Mouse (Mus musculus): ENCODE data around the gene Olfr959.

Gene Olfr959

DNA sequence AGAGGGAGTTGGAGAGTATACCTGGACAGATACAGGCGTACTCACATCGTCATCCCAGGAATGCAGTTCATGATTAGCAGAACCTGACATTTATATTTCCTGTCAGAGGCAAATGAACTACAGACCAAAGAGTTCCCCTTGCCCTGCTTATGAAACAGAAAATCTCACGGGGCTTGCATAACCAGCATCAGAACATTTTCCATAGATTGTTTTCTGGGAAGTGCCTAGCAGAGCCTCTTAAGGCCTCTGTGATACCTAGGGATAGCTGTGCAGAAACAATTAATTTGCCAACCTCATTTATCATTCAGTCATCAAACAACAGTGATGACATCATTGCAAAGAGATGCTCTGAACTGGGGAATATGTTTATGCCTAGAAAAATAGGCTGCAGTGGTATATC, at the start of gene Olfr959:
Gene Olfr959 (minus strand): TSS at position 101 of the 400 bp plus-strand sequence.
- DNase-seq (ENCODE audit: low read depth, low spot score), result no peak

- no peak for DNase-seq (ENCODE audit: low read depth, low spot score)
These were observed 49.3 kb upstream of the Olfr959 start for GRCm38 (mm10) chr9:39624711-39625110.

DNA sequence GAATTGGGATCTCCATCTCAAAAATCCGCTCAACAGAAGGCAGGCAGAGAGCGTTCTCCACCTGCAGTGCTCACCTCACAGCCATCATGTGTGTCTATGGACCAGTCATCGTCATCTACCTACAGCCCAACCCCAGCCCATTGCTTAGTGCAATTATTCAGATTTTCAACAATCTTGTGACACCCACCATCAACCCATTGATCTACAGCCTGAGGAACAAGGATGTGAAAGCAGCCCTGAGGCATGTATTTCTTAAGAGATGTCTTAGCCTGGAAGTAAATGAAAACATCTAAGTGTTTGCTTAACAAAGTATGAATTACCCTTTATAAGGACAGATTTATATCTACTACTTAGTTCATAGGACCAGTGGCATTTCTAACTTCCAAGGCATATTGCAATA, 48.4 kb upstream of the Olfr959 start:
- DNase-seq (ENCODE audit: low read depth, low spot score), result no peak

DNA sequence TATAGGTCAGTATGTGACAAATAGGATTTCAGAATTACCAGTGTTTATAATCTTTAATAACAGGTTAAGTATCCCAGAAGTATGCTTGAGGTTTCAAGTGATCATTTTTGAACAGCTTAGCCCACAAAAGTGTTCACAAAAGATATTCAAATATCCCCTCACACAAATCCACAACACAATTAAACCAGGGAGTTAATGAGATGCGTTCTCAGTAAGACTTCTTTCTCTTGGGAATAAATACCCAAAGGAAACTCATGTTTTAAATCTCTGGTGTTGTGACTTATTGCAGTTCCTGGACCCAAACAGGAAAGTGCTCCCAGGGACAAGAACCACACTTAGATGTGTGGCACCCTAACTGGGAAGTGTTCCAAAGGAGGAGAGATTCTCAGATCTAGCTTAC, 45.7 kb upstream of the Olfr959 start, which contains the start of gene Olfr960:
Gene Olfr960 (plus strand): TSS at position 301 of the 400 bp plus-strand sequence.
- no peak for DNase-seq (ENCODE audit: low read depth, low spot score)

DNA sequence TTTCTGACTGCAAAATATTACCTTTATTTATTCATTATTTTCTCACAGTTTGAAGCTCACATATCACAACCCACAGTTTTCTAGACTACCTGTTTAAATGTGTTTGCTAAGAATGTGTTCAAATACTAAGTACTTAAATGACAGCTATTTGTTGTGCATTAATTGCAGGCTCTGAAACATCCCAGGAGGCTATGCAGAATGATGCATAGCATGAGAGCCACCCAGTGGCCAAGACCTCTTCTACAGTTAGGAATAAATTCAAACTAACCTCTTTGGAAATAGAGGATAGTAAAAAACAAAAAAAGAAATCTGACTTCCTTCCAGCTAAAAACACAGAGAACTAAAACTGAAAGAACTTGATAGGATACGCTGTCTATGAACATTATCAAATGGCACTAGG, 36.6 kb upstream of the Olfr959 start:
- no peak for DNase-seq (ENCODE audit: low read depth, low spot score)

- no peak for DNase-seq (ENCODE audit: low read depth, low spot score)
These were observed 35.0 kb upstream of the Olfr959 start, which contains the start of gene Olfr148 for GRCm38 (mm10) chr9:39610355-39610754. TSS of gene Olfr148 (plus strand) at chr9:39610655.

GRCm38 (mm10) chr9:39608497-39608896, 33.1 kb upstream of the Olfr959 start:
- DNase-seq (ENCODE audit: low read depth, low spot score), result no peak

GRCm38 (mm10) chr9:39603999-39604453, 28.7 kb upstream of the Olfr959 start, which contains the start of gene AW551984:
TSS of gene AW551984 (minus strand) at chr9:39604403.
- DNase-seq (ENCODE audit: low read depth, low spot score), result peak; percentile 62

DNA sequence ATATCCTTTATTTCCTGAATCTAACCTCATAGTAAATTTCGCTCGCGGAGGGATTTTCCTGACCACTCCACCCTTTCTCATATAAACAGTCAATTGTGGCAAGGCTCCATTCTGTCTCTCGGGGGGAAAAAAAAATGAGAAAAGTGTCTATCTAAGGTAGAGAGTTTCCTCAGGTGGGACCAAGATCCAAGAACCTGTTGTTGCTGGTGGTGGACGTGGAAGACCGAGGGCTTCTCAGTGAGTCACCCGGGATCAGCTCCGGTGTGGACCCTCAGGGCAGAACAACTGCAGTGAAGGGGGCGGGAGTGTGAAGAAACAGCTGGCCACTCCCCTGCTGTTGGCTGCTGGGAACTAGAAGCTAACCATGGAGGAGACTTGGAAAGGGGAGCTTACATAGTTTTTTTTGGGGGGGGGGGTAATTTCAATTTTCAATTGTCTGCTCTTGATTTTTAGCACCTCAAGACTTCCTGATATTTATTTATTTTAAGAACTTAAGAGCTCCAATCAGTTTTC, 28.0 kb upstream of the Olfr959 start:
- peak; percentile 53 for DNase-seq (ENCODE audit: low read depth, low spot score)

DNA sequence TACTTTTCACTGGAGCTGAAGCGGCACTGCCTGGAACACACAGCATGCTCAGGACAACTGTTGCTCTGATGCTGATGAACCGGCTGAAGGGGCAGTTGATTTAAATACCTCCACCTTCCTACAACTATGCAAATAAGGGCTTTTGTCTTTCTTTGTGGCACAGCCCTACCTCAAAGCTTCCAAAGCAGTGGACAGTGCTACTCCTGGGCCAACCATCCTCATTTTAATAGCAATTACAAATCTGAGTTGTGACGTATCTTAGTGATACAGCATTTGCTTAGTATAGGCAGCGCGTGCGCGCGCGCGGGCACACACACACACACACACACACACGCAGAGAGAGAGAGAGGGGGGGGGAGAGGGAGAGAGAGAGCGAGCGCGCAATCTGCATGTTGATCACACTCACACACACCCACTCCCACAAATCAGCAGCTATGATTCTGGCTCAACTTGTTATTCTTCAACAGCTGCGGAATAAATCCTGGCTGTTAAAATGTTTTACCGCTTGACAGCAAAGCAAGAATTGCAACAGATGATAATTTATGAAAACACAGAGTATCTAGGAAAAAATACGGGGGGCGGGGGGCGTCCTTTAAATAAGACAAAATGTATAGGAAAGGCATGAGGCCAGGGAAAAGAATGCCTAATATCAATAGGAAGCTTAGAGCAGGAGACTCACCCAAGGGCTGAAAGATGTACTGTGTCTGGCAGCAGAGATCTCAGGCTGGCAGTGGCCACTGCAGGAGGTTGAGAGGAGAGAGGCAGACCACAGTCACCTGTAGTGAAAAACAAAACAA, 27.4 kb upstream of the Olfr959 start:
- DNase-seq (ENCODE audit: low read depth, low spot score), result peak; percentile 34

- no peak for DNase-seq (ENCODE audit: low read depth, low spot score)
These were observed 1.7 kb upstream of the Olfr959 start for GRCm38 (mm10) chr9:39577050-39577449.

- DNase-seq (ENCODE audit: low read depth, low spot score), result no peak
These were observed 17.1 kb downstream of the Olfr959 start for GRCm38 (mm10) chr9:39558349-39558647.

DNA sequence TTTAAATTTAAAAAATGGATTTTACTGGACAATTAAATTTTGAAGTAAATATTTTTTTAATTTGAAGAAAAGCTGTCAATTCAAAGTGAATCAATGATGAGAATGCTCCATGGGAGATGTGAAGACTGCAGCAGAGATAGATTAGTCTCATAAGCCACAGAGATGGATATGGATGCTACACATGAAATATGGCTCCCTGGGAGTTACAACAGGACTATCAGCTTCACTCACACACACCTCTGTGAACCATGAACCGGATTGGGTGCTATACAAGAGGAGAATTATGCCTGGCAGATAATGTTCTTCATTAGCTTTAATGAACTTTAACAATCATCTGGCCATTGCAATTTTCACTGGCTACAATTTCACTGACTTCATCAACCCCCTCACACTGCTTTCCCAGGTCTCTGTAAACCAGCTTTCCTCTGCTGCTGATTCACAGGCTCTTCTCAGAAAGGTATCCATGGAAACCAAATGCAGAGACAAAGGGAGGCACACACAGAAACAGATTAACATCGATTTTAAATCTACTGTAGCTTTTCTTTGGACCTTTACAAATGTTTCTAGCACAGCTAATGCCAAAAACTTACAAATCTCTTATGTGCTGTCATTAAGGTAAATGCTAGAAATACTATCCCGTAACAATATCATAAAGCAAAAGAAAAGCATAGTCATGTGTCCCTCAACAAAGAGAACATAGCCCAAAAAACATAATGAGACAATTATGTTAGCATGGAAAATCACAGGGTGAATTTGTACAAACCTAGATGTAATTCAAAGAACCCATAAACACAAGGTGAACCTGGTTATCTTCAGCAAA, 17.6 kb downstream of the Olfr959 start:
- DNase-seq (ENCODE audit: low read depth, low spot score), result peak; percentile 17

GRCm38 (mm10) chr9:39553946-39554345, 21.4 kb downstream of the Olfr959 start, which contains the start of gene Olfr958:
TSS of gene Olfr958 (minus strand) at chr9:39554054.
- DNase-seq (ENCODE audit: low read depth, low spot score), result no peak

DNA sequence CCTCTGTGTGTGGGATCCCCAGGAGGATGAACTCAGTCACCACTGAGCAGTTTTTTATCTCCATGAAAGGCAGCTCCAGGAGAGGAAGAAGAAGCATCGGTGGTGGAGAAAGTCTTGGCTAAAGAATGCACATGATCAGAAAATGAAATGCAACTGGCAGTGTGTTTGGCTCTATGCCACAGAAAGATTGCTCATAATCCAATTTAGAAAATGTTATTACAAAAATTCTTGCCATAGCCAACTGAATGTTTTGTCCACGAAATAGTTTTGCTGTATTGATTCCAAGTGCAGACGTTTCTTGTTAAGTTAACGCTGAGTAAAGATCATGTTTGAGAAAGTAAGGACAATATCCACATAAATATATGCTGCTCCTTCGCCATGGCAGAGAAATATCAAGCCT, 24.6 kb downstream of the Olfr959 start:
- no peak for DNase-seq (ENCODE audit: low read depth, low spot score)

- DNase-seq (ENCODE audit: low read depth, low spot score), result no peak
These were observed 51.6 kb downstream of the Olfr959 start for GRCm38 (mm10) chr9:39523616-39524285.

Data from mesoderm, embryonic 11.5 days (tissue).